ENCODE assay signal across 8 mouse cellular contexts in genomic region chr1:184851741-184852618, GRCm38 (mm10). TPM values are rescaled to one million over a fixed set of nuclear protein-coding genes. Genes with fewer than 3 reads are reported as not detected.
A peak's percentile ranks its signal among the peaks of the same experiment; 100 is the strongest.
DNase-seq lines count a peak whose midpoint lies in the region; ATAC-seq and TF ChIP-seq lines count a peak whose summit lies in the region.

No protein-coding gene starts in this region.

- no peak overlapping the region for H3K27ac ChIP-seq in forebrain, embryonic 11.5 days (ENCODE audit: low read depth, low read length)
- peak overlapping the region; percentile 77 for H3K27ac ChIP-seq in heart, embryonic 16.5 days (ENCODE audit: low read length)
- peak overlapping the region; percentile 35; the same call in 1 of the 2 replicates for H3K27ac ChIP-seq in liver, embryonic 14.5 days
- no peak overlapping the region; the same call in 1 of the 2 replicates for H3K27ac ChIP-seq in stomach, postnatal 0 days (replicated peaks)

- H3K9me3 ChIP-seq in E14TG2a.4 (ENCODE audit: low read length), result no peaks in the 10 kb centered on the region
- H3K9me3 ChIP-seq in forebrain, embryonic 11.5 days (ENCODE audit: control insufficient read depth, low read length), result no peaks in the 10 kb centered on the region
- H3K9me3 ChIP-seq in heart, embryonic 16.5 days (replicated peaks; ENCODE audit: control insufficient read depth, low read length), result no peaks in the 10 kb centered on the region
- H3K9me3 ChIP-seq in liver, embryonic 14.5 days (ENCODE audit: control insufficient read depth, low read length), result no peaks in the 10 kb centered on the region
- H3K9me3 ChIP-seq in stomach, postnatal 0 days (ENCODE audit: control insufficient read depth, low read length), result no peaks in the 10 kb centered on the region

- H3K4me3 ChIP-seq in E14TG2a.4 (replicated peaks; ENCODE audit: low read length), result 0 out of 2 replicates have a peak overlapping the region, but pooled peaks have one; percentile 29
- no peak overlapping the region; the same call in 1 of the 2 replicates for H3K4me3 ChIP-seq in forebrain, embryonic 11.5 days (ENCODE audit: low read depth, low read length)
- H3K4me3 ChIP-seq in heart, embryonic 16.5 days (ENCODE audit: low read length), result peak overlapping the region; percentile 31
- peak overlapping the region in 1 of 2 experiments; percentile 12; a peak in 1 of 4 replicates for H3K4me3 ChIP-seq in liver, embryonic 14.5 days (ENCODE audit: insufficient read depth in 1 of 2, low read depth in 2 of 2, low read length in 2 of 2)
- H3K4me3 ChIP-seq in stomach, postnatal 0 days (ENCODE audit: low read depth, low read length), result no peak overlapping the region

- no peak for TF ChIP-seq EP300 in liver, embryonic 14.5 days (IDR thresholded peaks at IDR 0.05; ENCODE audit: low read depth)
- TF ChIP-seq EP300 in stomach, postnatal 0 days (optimal IDR thresholded peaks at IDR 0.05), result no peak

- H3K27me3 ChIP-seq in E14TG2a.4 (ENCODE audit: insufficient read depth, low read length), result peaks cover 31% of the 10 kb centered on the region
- H3K27me3 ChIP-seq in forebrain, embryonic 11.5 days (ENCODE audit: control insufficient read depth, insufficient read depth, low read length), result peaks cover 4% of the 10 kb centered on the region
- H3K27me3 ChIP-seq in heart, embryonic 16.5 days (ENCODE audit: control insufficient read depth, insufficient read depth, low read length), result no peaks in the 10 kb centered on the region
- H3K27me3 ChIP-seq in liver, embryonic 14.5 days (ENCODE audit: control insufficient read depth, insufficient read depth, low read length), result no peaks in the 10 kb centered on the region
- no peaks in the 10 kb centered on the region for H3K27me3 ChIP-seq in stomach, postnatal 0 days (ENCODE audit: control insufficient read depth, insufficient read depth, low read length)

- WGBS in forebrain, embryonic 11.5 days, result 17% methylated on average over 31 of the region's 31 CpGs
- WGBS in heart, embryonic 16.5 days, result 10% methylated on average over 31 of the region's 31 CpGs
- WGBS in liver, embryonic 14.5 days (ENCODE audit: insufficient replicate concordance), result 7% methylated on average over 31 of the region's 31 CpGs
- WGBS in stomach, postnatal 0 days, result 21% methylated on average over 31 of the region's 31 CpGs

- H3K36me3 ChIP-seq in E14TG2a.4 (ENCODE audit: insufficient read depth, low read length), result no peaks in the 10 kb centered on the region
- no peaks in the 10 kb centered on the region for H3K36me3 ChIP-seq in forebrain, embryonic 11.5 days (ENCODE audit: control insufficient read depth, insufficient read depth, low read length)
- H3K36me3 ChIP-seq in heart, embryonic 16.5 days (ENCODE audit: control insufficient read depth, insufficient read depth), result no peaks in the 10 kb centered on the region
- no peaks in the 10 kb centered on the region for H3K36me3 ChIP-seq in liver, embryonic 14.5 days (replicated peaks; ENCODE audit: control insufficient read depth, insufficient read depth, low read depth)
- no peaks in the 10 kb centered on the region for H3K36me3 ChIP-seq in stomach, postnatal 0 days (ENCODE audit: control insufficient read depth, insufficient read depth, low read length)

- H3K9ac ChIP-seq in forebrain, embryonic 11.5 days (ENCODE audit: low read length), result no peak overlapping the region
- peak overlapping the region; percentile 10 for H3K9ac ChIP-seq in heart, embryonic 16.5 days (ENCODE audit: low read length)
- peak overlapping the region; percentile 13; the same call in 1 of the 2 replicates for H3K9ac ChIP-seq in liver, embryonic 14.5 days (replicated peaks)
- H3K9ac ChIP-seq in stomach, postnatal 0 days (ENCODE audit: low read length), result no peak overlapping the region

- peak overlapping the region; percentile 26; the same call in 1 of the 2 replicates for H3K4me2 ChIP-seq in forebrain, embryonic 11.5 days (ENCODE audit: low read depth, low read length, severe bottlenecking)
- peak overlapping the region; percentile 64 for H3K4me2 ChIP-seq in heart, embryonic 16.5 days (ENCODE audit: low read depth, low read length)
- H3K4me2 ChIP-seq in liver, embryonic 14.5 days (ENCODE audit: low read depth), result peak overlapping the region; percentile 62
- peak overlapping the region; percentile 8; the same call in 1 of the 2 replicates for H3K4me2 ChIP-seq in stomach, postnatal 0 days (replicated peaks; ENCODE audit: low read depth)

- peak; percentile 48 for TF ChIP-seq CTCF in E14TG2a.4 (conservative IDR thresholded peaks at IDR 0.05; ENCODE audit: low read length)
- peak; percentile 88 for TF ChIP-seq CTCF in liver, embryonic 14.5 days (IDR thresholded peaks at IDR 0.05; ENCODE audit: low read depth)
- peak; percentile 90 for TF ChIP-seq CTCF in stomach, postnatal 0 days (IDR thresholded peaks at IDR 0.05; ENCODE audit: low read depth)

- peaks cover 29% of the 10 kb centered on the region for H3K4me1 ChIP-seq in E14TG2a.4 (replicated peaks; ENCODE audit: low read depth, low read length)
- H3K4me1 ChIP-seq in forebrain, embryonic 11.5 days (replicated peaks; ENCODE audit: control insufficient read depth, insufficient read depth, low read length), result peaks cover 5% of the 10 kb centered on the region; the same call in 1 of the 2 replicates
- peaks cover 13% of the 10 kb centered on the region for H3K4me1 ChIP-seq in heart, embryonic 16.5 days (ENCODE audit: control insufficient read depth, insufficient read depth, low read length)
- peaks cover 19 to 26% of the 10 kb centered on the region in 2 experiments for H3K4me1 ChIP-seq in liver, embryonic 14.5 days (replicated peaks; ENCODE audit: control insufficient read depth in 2 of 2, insufficient read depth in 2 of 2, low read length in 1 of 2)
- H3K4me1 ChIP-seq in stomach, postnatal 0 days (replicated peaks; ENCODE audit: control insufficient read depth, insufficient read depth), result 0 out of 2 replicates have a peak, but pooled peaks cover 2% of the 10 kb centered on the region

- ATAC-seq in forebrain, embryonic 11.5 days (replicated peaks; ENCODE audit: low FRiP score), result peak; percentile 81
- ATAC-seq in heart, embryonic 16.5 days (replicated peaks; ENCODE audit: extremely low read depth, insufficient read depth, low FRiP score), result peak; percentile 65; the same call in 1 of the 2 replicates
- peak; percentile 90 for ATAC-seq in liver, embryonic 14.5 days (ENCODE audit: insufficient read depth)
- ATAC-seq in stomach, postnatal 0 days (ENCODE audit: low FRiP score, low TSS enrichment), result peak; percentile 96

- DNase-seq in c-Kit-positive CD71-positive TER-119-negative erythroid progenitor cells, embryonic 14.5 days (ENCODE audit: low read depth), result peak; percentile 71
- DNase-seq in forebrain, embryonic 11.5 days (ENCODE audit: low spot score), result peak; percentile 87
- peak; percentile 95 to 96 for DNase-seq in kidney, postnatal 25 days
- peak; percentile 77 to 81 (median 80) for DNase-seq in liver, embryonic 14.5 days (ENCODE audit: low read depth in 3 of 3, low spot score in 3 of 3)
- peak; percentile 75 for DNase-seq in neural tube, embryonic 10.5 days (ENCODE audit: extremely low spot score, low spot score)
- peak; percentile 89 for DNase-seq in stomach, postnatal 0 days (ENCODE audit: low spot score)

RNA-seq across cellular contexts. Expression of gene Marc2, which starts 5.7 kb away (rescaled TPM):
- 89.7 and 96.4 TPM in 2 replicates for polyA plus RNA-seq in forebrain, embryonic 11.5 days (2014; fragmentation: Nextera tagmentation; extraction: Ambion mirVana)
- 117 and 137 TPM in 2 replicates for polyA plus RNA-seq in heart, embryonic 16.5 days (2015; fragmentation: Nextera tagmentation; extraction: Ambion mirVana)
- polyA plus RNA-seq in liver, embryonic 14.5 days (2012; rRNA removed), result 53.3 and 58.6 TPM in 2 replicates
- 227 TPM in 2 replicates for polyA plus RNA-seq in liver, embryonic 14.5 days (2014; fragmentation: Nextera tagmentation; extraction: Ambion mirVana)
- polyA plus RNA-seq in stomach, postnatal 0 days (2015; fragmentation: Nextera tagmentation; extraction: Ambion mirVana), result 197 and 217 TPM in 2 replicates

RNA-seq across cellular contexts. Expression of gene C130074G19Rik, which starts 31.0 kb away (rescaled TPM):
- 0.48 and 0.53 TPM in 2 replicates for polyA plus RNA-seq in forebrain, embryonic 11.5 days (2014; fragmentation: Nextera tagmentation; extraction: Ambion mirVana)
- 1.1 and 1.3 TPM in 2 replicates for polyA plus RNA-seq in heart, embryonic 16.5 days (2015; fragmentation: Nextera tagmentation; extraction: Ambion mirVana)
- polyA plus RNA-seq in liver, embryonic 14.5 days (2012; rRNA removed), result 5.4 and 7.4 TPM in 2 replicates
- polyA plus RNA-seq in liver, embryonic 14.5 days (2014; fragmentation: Nextera tagmentation; extraction: Ambion mirVana), result 1.1 and 1.3 TPM in 2 replicates
- polyA plus RNA-seq in stomach, postnatal 0 days (2015; fragmentation: Nextera tagmentation; extraction: Ambion mirVana), result 1.9 TPM in 2 replicates

RNA-seq across cellular contexts. Expression of gene Marc1, which starts 40.9 kb away (rescaled TPM):
- 0.15 TPM in 1 of 2 replicates, not detected in the other for polyA plus RNA-seq in forebrain, embryonic 11.5 days (2014; fragmentation: Nextera tagmentation; extraction: Ambion mirVana)
- polyA plus RNA-seq in heart, embryonic 16.5 days (2015; fragmentation: Nextera tagmentation; extraction: Ambion mirVana), result 0.29 TPM in 1 of 2 replicates, not detected in the other
- 10.2 and 10.3 TPM in 2 replicates for polyA plus RNA-seq in liver, embryonic 14.5 days (2012; rRNA removed)
- polyA plus RNA-seq in liver, embryonic 14.5 days (2014; fragmentation: Nextera tagmentation; extraction: Ambion mirVana), result 22.6 and 28.6 TPM in 2 replicates
- polyA plus RNA-seq in stomach, postnatal 0 days (2015; fragmentation: Nextera tagmentation; extraction: Ambion mirVana), result 0.32 and 0.65 TPM in 2 replicates

Comparison
In these comparisons a context has a peak if more than half of its experiments do, and no peak if none do; other contexts are left out.
1. H3K4me3 ChIP-seq: peak in E14TG2a.4 (single experiment) and heart, embryonic 16.5 days (single experiment); none in forebrain, embryonic 11.5 days (single experiment) and stomach, postnatal 0 days (single experiment).
2. H3K27ac ChIP-seq: peak in heart, embryonic 16.5 days (single experiment) and liver, embryonic 14.5 days (single experiment); none in forebrain, embryonic 11.5 days (single experiment) and stomach, postnatal 0 days (single experiment).
3. H3K4me2 ChIP-seq: peak in every context shown above with its lines; median percentile 64 in heart, embryonic 16.5 days; 62 in liver, embryonic 14.5 days; 26 in forebrain, embryonic 11.5 days; 8 in stomach, postnatal 0 days.
4. H3K9ac ChIP-seq: peak in heart, embryonic 16.5 days (single experiment) and liver, embryonic 14.5 days (single experiment); none in forebrain, embryonic 11.5 days (single experiment) and stomach, postnatal 0 days (single experiment).
5. Peak in every context shown above with its lines, with median percentiles within 50 percentile points of each other: CTCF ChIP-seq, DNase-seq and ATAC-seq.